Mouse (Mus musculus) megakaryocyte, embryonic 14.5 days (primary cell): ENCODE measurements at regions not wholly inside any gene's neighbourhood (a gene's known extent, or its start where the extent isn't known, plus 50 kb on each side); places are given as distances from the start of the nearest gene placed in this dataset.

Experiments
- FLI1 ChIP-seq: IDR thresholded peaks from 2 replicates; pipeline ENCODE4 v1.6.1; 2012; ENCODE audit warnings: low read length, inconsistent platforms, mixed read lengths
- GATA1 ChIP-seq: IDR thresholded peaks from 3 replicates; pipeline ENCODE4 v1.6.1; 2012; ENCODE audit warnings: mixed read lengths, low read length, inconsistent platforms, borderline replicate concordance

- no peak for TF ChIP-seq GATA1
- no peak for TF ChIP-seq FLI1
These were observed 120.2 kb downstream of the 2410131K14Rik start for GRCm38 (mm10) chr5:118365196-118365595.
